Mouse (Mus musculus) ES-E14 (cell line): ENCODE results near the gene Gm36079. TPM values are rescaled to one million over a fixed set of nuclear protein-coding genes. Genes with fewer than 3 reads are reported as not detected.
"Not testable (repeated sequence)": the region's sequence is repeated elsewhere in the genome, so short reads cannot be mapped to it uniquely, and the experiment has no call there.

ENCODE experiments used
- DNase-seq: peaks from one replicate; pipeline ENCODE4 v3.0.0-alpha.2; 2013; ENCODE audit warnings: low read depth, low spot score
- H3K27ac ChIP-seq: 2 replicates; pipeline ENCODE4 v1.5.1; 2012; ENCODE audit warnings: low read depth, mild to moderate bottlenecking, low read length, moderate library complexity, mixed read lengths; ENCODE audit not compliant: poor library complexity, insufficient read depth, severe bottlenecking
- H3K36me3 ChIP-seq: 2 replicates; pipeline ENCODE4 v1.6.1; 2012; ENCODE audit warnings: mild to moderate bottlenecking, low read length, moderate library complexity, mixed read lengths; ENCODE audit not compliant: control insufficient read depth, poor library complexity, insufficient read depth, severe bottlenecking
- H3K4me1 ChIP-seq, 2 experiments: fragments of 150-350 bp in 1 of 2; sonication (generic) in 1 of 2; 2 replicates each; pipeline ENCODE4 v1.6.1; 2012; ENCODE audit warnings: low read length in 2 of 2, mild to moderate bottlenecking in 1 of 2, mixed read lengths in 1 of 2; ENCODE audit not compliant: control insufficient read depth in 2 of 2, insufficient read depth in 2 of 2, poor library complexity in 1 of 2
- H3K4me3 ChIP-seq, 2 experiments: fragments of 150-350 bp in 1 of 2; sonication (generic) in 1 of 2; 2 replicates each; pipeline ENCODE4 v1.5.1; 2012; ENCODE audit warnings: low read length in 2 of 2, low read depth in 1 of 2, mild to moderate bottlenecking in 1 of 2, mixed read lengths in 1 of 2; ENCODE audit not compliant: insufficient read depth in 1 of 2, poor library complexity in 1 of 2, severe bottlenecking in 1 of 2
- H3K9ac ChIP-seq: 2 replicates; pipeline ENCODE4 v1.6.1; 2012; ENCODE audit warnings: low read depth, mild to moderate bottlenecking, low read length, mixed read lengths; ENCODE audit not compliant: poor library complexity, insufficient read depth, severe bottlenecking
- H3K9me3 ChIP-seq: fragments of 150-350 bp; sonication (generic); 2 replicates; pipeline ENCODE4 v1.6.1; 2012; ENCODE audit warnings: low read depth, mild to moderate bottlenecking, low read length; ENCODE audit not compliant: control insufficient read depth, insufficient read depth
- in situ Hi-C, 2 experiments: fragments of 600-800 bp; cut with MboI; formaldehyde crosslinking; loops; one replicate each; pipeline ENCODE4 v1.15.1; 2025; ENCODE audit warnings: low sequenced_read_pairs in 2 of 2, inconsistent platforms in 1 of 2; ENCODE audit not compliant: unreplicated experiment in 2 of 2
- total RNA-seq: library from RNA; depleted of rRNA; stranded (reverse); fragments of 300-350 nt; gene quantifications from 2 replicates; pipeline ENCODE4 v1.2.3, GENCODE M21; 2012; rRNA removed

Gene Gm36079
- total RNA-seq, 1 experiment: not detected

DNA sequence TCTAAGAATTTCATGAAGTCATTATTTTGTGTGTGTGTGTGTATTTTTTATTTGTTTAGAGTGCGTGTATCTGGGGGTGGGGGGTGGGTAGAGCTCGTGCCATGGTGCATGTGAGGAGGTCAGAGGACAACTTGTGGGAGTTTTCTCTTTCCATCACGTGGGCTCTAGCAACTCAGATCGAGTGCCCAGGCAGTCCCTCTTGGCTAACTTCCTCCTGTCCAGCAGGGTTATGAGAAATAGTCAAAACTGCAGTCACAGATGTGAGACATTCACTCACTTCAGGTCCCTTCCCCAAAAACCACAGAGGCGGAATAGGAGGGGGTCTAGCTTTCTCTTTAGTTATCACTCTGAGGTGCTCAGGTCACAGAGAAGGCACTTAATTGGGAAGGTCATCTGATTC is 13.3 kb downstream of the Gm36079 start:
- H3K36me3 ChIP-seq, in situ Hi-C loops, H3K4me3 ChIP-seq, DNase-seq, H3K4me1 ChIP-seq, H3K9ac ChIP-seq, H3K9me3 ChIP-seq, H3K27ac ChIP-seq: not testable (repeated sequence)

DNA sequence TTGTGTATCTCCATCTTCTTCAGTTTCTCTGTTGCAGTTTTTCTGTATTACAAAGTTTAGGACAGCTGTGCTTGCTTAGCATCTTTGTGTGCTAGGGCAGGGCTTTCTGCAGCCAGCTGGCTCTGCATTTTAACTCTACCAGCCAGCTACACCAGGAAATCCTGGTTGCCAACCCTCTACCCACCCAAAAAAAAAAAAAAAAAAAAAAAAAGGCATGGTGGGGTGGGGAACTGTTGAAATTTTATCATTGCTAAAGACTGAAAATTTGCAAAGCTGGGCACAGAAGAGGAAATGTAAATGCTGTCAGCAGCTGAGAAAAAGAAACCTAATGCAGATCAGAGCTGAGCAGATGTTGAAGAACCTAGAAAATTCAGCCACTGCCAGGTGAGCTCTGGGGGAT is 16.7 kb downstream of the Gm36079 start:
- H3K9ac ChIP-seq, DNase-seq, H3K9me3 ChIP-seq, H3K4me3 ChIP-seq, H3K4me1 ChIP-seq, H3K36me3 ChIP-seq, H3K27ac ChIP-seq, in situ Hi-C loops: not testable (repeated sequence)

DNA sequence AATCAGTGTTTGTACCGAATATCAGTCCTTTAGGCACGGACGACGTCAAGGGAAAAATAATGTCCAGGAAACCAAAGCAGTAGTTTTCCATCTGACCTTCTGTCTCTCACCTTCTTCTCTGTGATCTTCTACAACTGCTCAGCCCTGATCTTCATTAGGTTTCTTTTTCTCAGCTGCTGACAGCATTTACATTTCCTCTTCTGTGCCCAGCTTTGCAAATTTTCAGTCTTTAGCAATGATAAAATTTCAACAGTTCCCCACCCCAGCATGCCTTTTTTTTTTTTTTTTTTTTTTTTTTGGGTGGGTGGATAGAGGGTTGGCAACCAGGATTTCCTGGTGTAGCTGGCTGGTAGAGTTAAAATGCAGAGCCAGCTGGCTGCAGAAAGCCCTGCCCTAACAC is 27.6 kb downstream of the Gm36079 start:
- H3K27ac ChIP-seq, H3K4me1 ChIP-seq, DNase-seq, H3K9me3 ChIP-seq, H3K4me3 ChIP-seq, H3K9ac ChIP-seq, H3K36me3 ChIP-seq, in situ Hi-C loops: not testable (repeated sequence)

- DNase-seq, in situ Hi-C loops, H3K4me3 ChIP-seq: not testable (repeated sequence)
Measured at GRCm38 (mm10) chr13:119998442-119999086, 28.2 kb downstream of the Gm36079 start.

DNA sequence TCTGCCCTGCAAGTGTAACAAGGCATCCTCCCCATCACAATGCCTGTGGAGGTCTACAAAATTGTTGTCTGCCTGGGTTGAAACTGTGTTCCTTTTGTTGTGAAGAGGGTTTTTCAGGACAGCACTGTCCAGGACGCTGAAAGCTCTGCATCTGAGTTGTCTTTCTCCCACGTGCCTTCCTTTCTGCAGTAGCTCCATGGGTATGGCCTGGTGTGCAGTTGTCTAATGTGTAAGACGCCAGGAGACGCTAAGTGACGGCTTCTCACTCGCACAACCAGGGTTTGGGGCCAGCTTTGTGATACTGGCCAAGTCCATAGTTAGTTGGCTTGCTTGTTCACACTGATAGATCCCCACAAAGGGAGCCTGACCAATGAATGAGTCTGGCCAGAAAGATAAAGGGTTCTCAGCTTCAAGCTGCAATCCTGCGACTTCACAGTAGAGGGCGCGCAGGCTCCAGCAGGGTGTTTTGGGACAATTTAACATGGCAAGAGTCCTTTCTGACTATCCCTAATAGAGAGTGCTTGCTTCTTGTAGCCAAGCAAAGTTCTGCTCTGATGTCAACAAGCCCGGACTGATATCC is 34.8 kb downstream of the Gm36079 start:
- H3K4me1 ChIP-seq, H3K27ac ChIP-seq, H3K36me3 ChIP-seq, H3K9ac ChIP-seq, in situ Hi-C loops, H3K9me3 ChIP-seq, H3K4me3 ChIP-seq, DNase-seq: not testable (repeated sequence)

More at GRCm38 (mm10) chr13:119998442-119999086, 28.2 kb downstream of the Gm36079 start:
- not testable (repeated sequence) for H3K9me3 ChIP-seq, H3K9ac ChIP-seq, H3K27ac ChIP-seq, H3K4me1 ChIP-seq, H3K36me3 ChIP-seq

GRCm38 (mm10) chr13:119991264-119991663 is 35.5 kb downstream of the Gm36079 start:
- H3K27ac ChIP-seq, DNase-seq, H3K4me3 ChIP-seq, H3K36me3 ChIP-seq, H3K4me1 ChIP-seq, in situ Hi-C loops, H3K9me3 ChIP-seq, H3K9ac ChIP-seq: not testable (repeated sequence)

Other genes with a start within 250 kb of the Gm36079 start
- 27.5 and 31.0 TPM in 2 replicates for gene Zfp131, start 236.1 kb downstream of the Gm36079 start, total RNA-seq
- gene AF067063, start 196.8 kb downstream of the Gm36079 start, total RNA-seq: 1.5 and 2.5 TPM in 2 replicates
- gene D13Ertd608e, start 191.0 kb downstream of the Gm36079 start, total RNA-seq: 7.9 and 8.7 TPM in 2 replicates
- gene Tcstv1, start 132.2 kb downstream of the Gm36079 start, total RNA-seq: 0.89 and 1.2 TPM in 2 replicates
- gene Gm21761, start 97.7 kb downstream of the Gm36079 start, total RNA-seq: 158 and 220 TPM in 2 replicates
- gene B020031M17Rik, start 76.2 kb downstream of the Gm36079 start, total RNA-seq: 7.9 and 14.1 TPM in 2 replicates
- gene Gm21188, start 25.2 kb upstream of the Gm36079 start, total RNA-seq: not detected in 2 replicates
- 46.3 and 59.5 TPM in 2 replicates for gene Gm20767, start 113.2 kb upstream of the Gm36079 start, total RNA-seq
- gene Gm21818, start 145.4 kb upstream of the Gm36079 start, total RNA-seq: 26.5 and 26.9 TPM in 2 replicates
- 0.74 TPM in 1 of 2 replicates, not detected in the other for gene Gm21762, start 188.9 kb upstream of the Gm36079 start, total RNA-seq
- 0.49 TPM in 1 of 2 replicates, not detected in the other for gene Gm21731, start 212.1 kb upstream of the Gm36079 start, total RNA-seq
- 3.3 and 4.1 TPM in 2 replicates for gene AF067061, start 236.1 kb upstream of the Gm36079 start, total RNA-seq